In genomic region chr17:34807176-34807575, GRCm38 (mm10) we compare ENCODE assay signal across 45 mouse cellular contexts. TPM values are rescaled to one million over a fixed set of nuclear protein-coding genes. Genes with fewer than 3 reads are reported as not detected.
"Had no signal": no experiment of that assay in that cellular context is flagged by ENCODE, and none has a peak within 500 bp of the region (broad histone marks: within the 10 kb centered on the region; RNA-seq: fewer than 3 reads in every experiment).

No protein-coding gene starts in this region.

- DNase-seq: left cerebral cortex, postnatal 4 days; liver; liver, embryonic 13.5 days; liver, postnatal 0 days; lung, adult 18-20 months; lung, adult 2 months; lung, embryonic 14.5 days; lung, postnatal 10 days; lung, postnatal 14 days; lung, postnatal 36 days; lung, postnatal 4 days; midbrain, embryonic 14.5 days had no signal

- H3K27ac ChIP-seq: limb, embryonic 10.5 days; limb, embryonic 12.5 days; limb, embryonic 13.5 days; limb, embryonic 15.5 days; liver, embryonic 12.5 days; liver, embryonic 13.5 days; liver, embryonic 14.5 days; liver, embryonic 15.5 days; lung, embryonic 15.5 days; macrophage; midbrain, embryonic 10.5 days; midbrain, embryonic 12.5 days; midbrain, embryonic 13.5 days; midbrain, embryonic 15.5 days; neural tube, embryonic 12.5 days had no signal

- H3K9me3 ChIP-seq: midbrain, embryonic 13.5 days; midbrain, embryonic 15.5 days had no signal

- H3K36me3 ChIP-seq: limb, embryonic 10.5 days; limb, embryonic 12.5 days; limb, embryonic 13.5 days; limb, embryonic 15.5 days; liver, embryonic 12.5 days; liver, embryonic 13.5 days; liver, embryonic 15.5 days; lung, embryonic 15.5 days; midbrain, embryonic 10.5 days; midbrain, embryonic 12.5 days; midbrain, embryonic 13.5 days; midbrain, embryonic 15.5 days; neural tube, embryonic 12.5 days had no signal

- H3K4me3 ChIP-seq: limb, embryonic 10.5 days; limb, embryonic 12.5 days; limb, embryonic 13.5 days; limb, embryonic 15.5 days; liver, embryonic 12.5 days; liver, embryonic 13.5 days; liver, embryonic 15.5 days; lung, embryonic 15.5 days; megakaryocyte, embryonic 14.5 days; midbrain, embryonic 10.5 days; midbrain, embryonic 12.5 days; midbrain, embryonic 13.5 days; midbrain, embryonic 15.5 days; myocyte; neural tube, embryonic 12.5 days had no signal

- H3K27me3 ChIP-seq: limb, embryonic 12.5 days; limb, embryonic 13.5 days; limb, embryonic 15.5 days; liver, embryonic 12.5 days; liver, embryonic 13.5 days; liver, embryonic 15.5 days; lung, embryonic 15.5 days; megakaryocyte, embryonic 14.5 days; midbrain, embryonic 12.5 days; midbrain, embryonic 13.5 days; midbrain, embryonic 15.5 days; neural tube, embryonic 12.5 days had no signal

- H3K4me1 ChIP-seq: limb, embryonic 10.5 days; limb, embryonic 12.5 days; limb, embryonic 13.5 days; limb, embryonic 15.5 days; liver, embryonic 12.5 days; liver, embryonic 13.5 days; lung, embryonic 15.5 days; megakaryocyte, embryonic 14.5 days; midbrain, embryonic 10.5 days; midbrain, embryonic 12.5 days; midbrain, embryonic 13.5 days; midbrain, embryonic 15.5 days; neural tube, embryonic 12.5 days had no signal

RNA-seq across cellular contexts. Expression of gene Cyp21a1, which starts 2.8 kb away (rescaled TPM):
- total RNA-seq: left cerebral cortex, postnatal 10 days; left cerebral cortex, postnatal 14 days; left cerebral cortex, postnatal 25 days; left cerebral cortex, postnatal 36 days; left cerebral cortex, postnatal 4 days; megakaryocyte progenitor cell, adult 5-6 weeks; megakaryocyte, adult 5-6 weeks; megakaryocyte-erythroid progenitor cell, adult 5-6 weeks; midbrain, postnatal 0 days; monocyte, adult 5-6 weeks had no signal
- polyA plus RNA-seq: limb, embryonic 10.5 days; limb, embryonic 11.5 days; limb, embryonic 12.5 days; limb, embryonic 13.5 days; liver, adult 2 months; liver, embryonic 11.5 days; liver, embryonic 12.5 days; liver, embryonic 13.5 days; liver, embryonic 14.5 days; liver, postnatal 0 days; lung, embryonic 14.5 days; lung, embryonic 15.5 days; lung, embryonic 16.5 days; lung, postnatal 0 days; macrophage; midbrain, embryonic 10.5 days; midbrain, embryonic 11.5 days; midbrain, embryonic 12.5 days; midbrain, embryonic 13.5 days; midbrain, embryonic 14.5 days; midbrain, embryonic 15.5 days; midbrain, embryonic 16.5 days; midbrain, postnatal 0 days; myocyte; neural tube, embryonic 11.5 days; neural tube, embryonic 12.5 days had no signal
